Mouse (Mus musculus) skeletal muscle tissue, adult 2 months (tissue): ENCODE results near the gene Ncaph2.

Experiments used
- DNase-seq: peaks from one replicate; pipeline ENCODE4 v3.0.0-alpha.2; 2012; ENCODE audit warnings: low read depth, low spot score

Ncaph2 gene

GRCm38 (mm10) chr15:89355241-89356187 is at the start of gene Ncaph2, which contains the start of gene Lmf2:
Ncaph2 (plus strand) TSS chr15:89355719.
Lmf2 (minus strand) TSS chr15:89355659.
- peak; percentile 93 for DNase-seq

- no peak for DNase-seq
Measured at GRCm38 (mm10) chr15:89305966-89306365, 49.6 kb upstream of the Ncaph2 start.

GRCm38 (mm10) chr15:89307461-89307860 is 48.1 kb upstream of the Ncaph2 start:
- DNase-seq: no peak

- no peak for DNase-seq
Measured at GRCm38 (mm10) chr15:89308406-89309139, 46.9 kb upstream of the Ncaph2 start.

- no peak for DNase-seq
Measured at GRCm38 (mm10) chr15:89309962-89310498, 45.5 kb upstream of the Ncaph2 start.

- DNase-seq: no peak
Measured at GRCm38 (mm10) chr15:89313359-89313758, 42.2 kb upstream of the Ncaph2 start.

- DNase-seq: no peak
Measured at GRCm38 (mm10) chr15:89314107-89314506, 41.4 kb upstream of the Ncaph2 start.

GRCm38 (mm10) chr15:89314511-89315189 is 40.9 kb upstream of the Ncaph2 start:
- DNase-seq: no peak

- peak; percentile 97 for DNase-seq
Measured at GRCm38 (mm10) chr15:89315190-89315731, 40.3 kb upstream of the Ncaph2 start, which contains the start of gene Sbf1. Sbf1 (minus strand) TSS chr15:89315311.

- DNase-seq: no peak
Measured at GRCm38 (mm10) chr15:89316146-89316545, 39.4 kb upstream of the Ncaph2 start.

- no peak for DNase-seq
Measured at GRCm38 (mm10) chr15:89321264-89321663, 34.3 kb upstream of the Ncaph2 start.

GRCm38 (mm10) chr15:89322670-89323522 is 32.6 kb upstream of the Ncaph2 start, which contains the start of gene Adm2:
Adm2 (plus strand) TSS chr15:89322720.
- no peak for DNase-seq

- no peak for DNase-seq
Measured at GRCm38 (mm10) chr15:89323656-89324055, 31.9 kb upstream of the Ncaph2 start.

- no peak for DNase-seq
Measured at GRCm38 (mm10) chr15:89326441-89326840, 29.1 kb upstream of the Ncaph2 start.

GRCm38 (mm10) chr15:89334271-89334670 is 21.2 kb upstream of the Ncaph2 start, which contains the start of gene Miox:
Miox (plus strand) TSS chr15:89334398.
- no peak for DNase-seq

- DNase-seq: no peak
Measured at GRCm38 (mm10) chr15:89334774-89335537, 20.6 kb upstream of the Ncaph2 start.

GRCm38 (mm10) chr15:89336422-89336821 is 19.1 kb upstream of the Ncaph2 start:
- DNase-seq: no peak

GRCm38 (mm10) chr15:89339696-89340095 is 15.8 kb upstream of the Ncaph2 start:
- no peak for DNase-seq

- no peak for DNase-seq
Measured at GRCm38 (mm10) chr15:89340136-89340535, 15.4 kb upstream of the Ncaph2 start.
